Mouse (Mus musculus) layer of hippocampus, postnatal 36 days (tissue): ENCODE data around the gene Defb43. TPM values are rescaled to one million over a fixed set of nuclear protein-coding genes. Genes with fewer than 3 reads are reported as not detected.

Source experiments
- total RNA-seq, 2 experiments: library from RNA; stranded (reverse); gene quantifications; 2 replicates each; pipeline ENCODE4 v1.2.3; 2021

Defb43 gene
- total RNA-seq, 2 experiments from 2014 or later, result not detected

Other genes with a start within 250 kb of the Defb43 start
- gene Wdfy2, start 174.1 kb upstream of the Defb43 start, total RNA-seq, result 10 to 100 TPM; 16.3 to 16.6 TPM
- gene Defb48, start 27.3 kb upstream of the Defb43 start, total RNA-seq, result not detected
- gene Defb47, start 13.7 kb upstream of the Defb43 start, total RNA-seq, result not detected
- not detected for gene Defb42, start 35.2 kb downstream of the Defb43 start, total RNA-seq
- gene Defb30, start 38.2 kb downstream of the Defb43 start, total RNA-seq, result not detected